Mouse (Mus musculus): ENCODE data around the gene Lmbrd1. TPM values are rescaled to one million over a fixed set of nuclear protein-coding genes. Genes with fewer than 3 reads are reported as not detected.

The Lmbrd1 gene
- polyA plus RNA-seq, 1 experiment = 28.3 TPM

DNA sequence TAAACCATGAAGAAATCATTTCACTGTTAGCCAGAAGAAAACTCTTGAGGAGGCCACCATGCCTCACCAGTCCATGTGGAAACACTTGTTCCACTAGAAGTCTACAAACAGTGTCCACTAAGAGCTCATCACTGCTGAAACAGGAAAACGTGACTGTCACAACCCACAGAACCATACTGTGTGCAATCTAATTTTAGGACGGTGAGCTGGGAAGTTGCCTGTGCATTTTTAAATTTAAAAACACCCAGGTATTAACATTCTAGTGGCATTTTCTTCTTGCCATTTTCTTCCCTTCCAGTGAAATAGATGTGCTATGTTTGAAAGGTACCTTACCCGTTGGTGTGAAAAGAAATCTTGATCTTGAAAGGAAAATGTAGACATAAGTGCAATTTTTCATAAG is 5.2 kb upstream of the Lmbrd1 start:
- Histone ChIP-seq H3K4me1 (ENCODE audit: control insufficient read depth, insufficient read depth, insufficient read length) (no peaks in the 10 kb centered on the region), H3K27ac (ENCODE audit: insufficient read depth, low read length) (no peak overlapping the region), H3K4me3 (ENCODE audit: extremely low read depth, insufficient read depth, insufficient read length) (no peak overlapping the region), H3K27me3 (ENCODE audit: control insufficient read depth, insufficient read depth, low read length) (no peaks in the 10 kb centered on the region), H3K36me3 (ENCODE audit: control insufficient read depth, insufficient read depth, low read length) (no peaks in the 10 kb centered on the region)
- TF ChIP-seq CTCF (IDR thresholded peaks at IDR 0.05; ENCODE audit: extremely low read depth, insufficient read depth, insufficient read length, insufficient replicate concordance) = no peak
- TF ChIP-seq POLR2A (IDR thresholded peaks at IDR 0.05; ENCODE audit: low read depth, low read length) = no peak
- DNase-seq (ENCODE audit: low read depth in 1 of 2, low spot score in 2 of 2) = no peak
- 42% methylated on average over 3 of the region's 3 CpGs for WGBS

DNA sequence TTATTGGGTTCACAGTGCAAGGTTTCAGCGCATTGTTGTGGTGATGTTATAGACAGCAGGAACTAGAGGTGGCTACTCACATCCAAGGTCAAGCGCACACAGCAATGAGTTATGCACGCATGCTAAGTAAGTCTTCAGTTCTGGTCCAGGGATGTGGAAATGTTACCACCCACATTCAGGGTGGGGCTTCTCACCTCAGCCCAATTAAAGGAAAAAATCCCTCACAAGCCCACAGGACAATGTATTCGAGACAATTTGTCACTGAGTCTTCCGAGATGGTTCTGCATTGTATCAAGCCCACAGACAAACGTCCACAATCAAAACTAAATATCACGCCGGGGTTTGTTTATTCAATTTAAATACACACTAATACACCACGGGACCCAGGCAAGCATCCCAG is 724 bp upstream of the Lmbrd1 start:
- no peak for TF ChIP-seq CTCF (IDR thresholded peaks at IDR 0.05; ENCODE audit: extremely low read depth, insufficient read depth, insufficient read length, insufficient replicate concordance)
- no peak for TF ChIP-seq POLR2A (IDR thresholded peaks at IDR 0.05; ENCODE audit: low read depth, low read length)
- peak in 1 of 2 experiments; percentile 41 for DNase-seq (ENCODE audit: low read depth in 1 of 2, low spot score in 2 of 2)
- no peak overlapping the region for H3K27ac ChIP-seq (ENCODE audit: insufficient read depth, low read length)
- no peak overlapping the region for H3K4me3 ChIP-seq (ENCODE audit: extremely low read depth, insufficient read depth, insufficient read length)
- WGBS = 71% methylated on average over 9 of the region's 9 CpGs
- no peaks in the 10 kb centered on the region for H3K36me3 ChIP-seq (ENCODE audit: control insufficient read depth, insufficient read depth, low read length)
- no peaks in the 10 kb centered on the region for H3K27me3 ChIP-seq (ENCODE audit: control insufficient read depth, insufficient read depth, low read length)
- H3K4me1 ChIP-seq (ENCODE audit: control insufficient read depth, insufficient read depth, insufficient read length) = peaks cover 4% of the 10 kb centered on the region; the same call in 1 of the 2 replicates

GRCm38 (mm10) chr1:24679071-24679470 is 641 bp downstream of the Lmbrd1 start:
- peaks cover 4% of the 10 kb centered on the region; the same call in 1 of the 2 replicates for H3K4me1 ChIP-seq (ENCODE audit: control insufficient read depth, insufficient read depth, insufficient read length)
- TF ChIP-seq CTCF (IDR thresholded peaks at IDR 0.05; ENCODE audit: extremely low read depth, insufficient read depth, insufficient read length, insufficient replicate concordance) (no peak), POLR2A (IDR thresholded peaks at IDR 0.05; ENCODE audit: low read depth, low read length) (peak; percentile 8; the same call in 1 of the 2 replicates)
- peak overlapping the region; percentile 97 for H3K27ac ChIP-seq (ENCODE audit: insufficient read depth, low read length)
- 2% methylated on average over 13 of the region's 13 CpGs for WGBS
- no peaks in the 10 kb centered on the region for H3K27me3 ChIP-seq (ENCODE audit: control insufficient read depth, insufficient read depth, low read length)
- H3K4me3 ChIP-seq (ENCODE audit: extremely low read depth, insufficient read depth, insufficient read length) = peak overlapping the region; percentile 98
- peak in 1 of 2 experiments; percentile 49 for DNase-seq (ENCODE audit: low read depth in 1 of 2, low spot score in 2 of 2)
- no peaks in the 10 kb centered on the region for H3K36me3 ChIP-seq (ENCODE audit: control insufficient read depth, insufficient read depth, low read length)

DNA sequence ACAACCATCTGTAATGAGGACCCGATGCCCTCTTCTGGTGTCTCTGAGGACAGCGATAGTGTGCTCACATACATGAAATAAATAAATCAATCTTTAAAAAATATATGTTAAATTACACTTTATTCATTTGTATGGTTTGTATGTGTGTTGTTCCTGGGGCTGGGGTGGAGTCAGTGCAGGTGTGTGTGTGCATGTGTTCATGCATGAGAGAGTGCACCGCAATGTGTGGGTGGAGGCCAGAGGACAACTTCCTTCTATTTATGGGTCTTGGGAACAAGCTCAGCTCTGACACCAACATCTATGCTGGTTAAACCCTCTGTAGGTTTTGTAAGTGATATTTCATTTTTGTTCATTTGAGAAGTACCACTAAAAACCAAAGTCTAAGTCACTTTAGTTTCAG is 2.6 kb downstream of the Lmbrd1 start:
- Histone ChIP-seq H3K4me1 (ENCODE audit: control insufficient read depth, insufficient read depth, insufficient read length) (peaks cover 8% of the 10 kb centered on the region), H3K36me3 (ENCODE audit: control insufficient read depth, insufficient read depth, low read length) (no peaks in the 10 kb centered on the region), H3K27me3 (ENCODE audit: control insufficient read depth, insufficient read depth, low read length) (no peaks in the 10 kb centered on the region), H3K4me3 (ENCODE audit: extremely low read depth, insufficient read depth, insufficient read length) (no peak overlapping the region), H3K27ac (ENCODE audit: insufficient read depth, low read length) (peak overlapping the region; percentile 31)
- DNase-seq (ENCODE audit: low read depth in 1 of 2, low spot score in 2 of 2) = peak; percentile 67 to 79
- WGBS = 73% methylated on average over 3 of the region's 3 CpGs
- no peak for TF ChIP-seq POLR2A (IDR thresholded peaks at IDR 0.05; ENCODE audit: low read depth, low read length)
- TF ChIP-seq CTCF (IDR thresholded peaks at IDR 0.05; ENCODE audit: extremely low read depth, insufficient read depth, insufficient read length, insufficient replicate concordance) = no peak

DNA sequence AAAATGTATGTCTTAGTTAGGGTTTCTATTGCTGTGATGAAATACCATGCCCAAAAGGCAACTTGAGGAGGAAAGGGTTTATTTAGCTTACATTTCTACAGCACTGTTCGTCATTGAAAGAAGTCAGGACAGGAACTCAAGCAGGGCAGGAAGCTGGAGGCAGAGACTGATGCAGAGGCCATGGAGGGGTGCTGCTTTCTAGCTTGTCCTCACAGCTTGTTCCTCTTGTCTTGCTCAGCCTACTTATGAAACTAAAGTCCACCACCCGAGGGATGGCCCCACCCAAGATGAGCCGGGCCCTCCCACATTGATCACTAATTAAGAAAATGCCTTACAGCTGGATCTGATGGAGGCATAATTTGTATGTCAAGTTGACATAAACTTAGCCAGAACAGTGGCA is 3.5 kb downstream of the Lmbrd1 start:
- DNase-seq (ENCODE audit: low read depth in 1 of 2, low spot score in 2 of 2) = no peak
- 0 out of 2 replicates have a peak, but pooled peaks cover 1% of the 10 kb centered on the region for H3K36me3 ChIP-seq (ENCODE audit: control insufficient read depth, insufficient read depth, low read length)
- TF ChIP-seq POLR2A (IDR thresholded peaks at IDR 0.05; ENCODE audit: low read depth, low read length) (no peak), CTCF (IDR thresholded peaks at IDR 0.05; ENCODE audit: extremely low read depth, insufficient read depth, insufficient read length, insufficient replicate concordance) (no peak)
- H3K27ac ChIP-seq (ENCODE audit: insufficient read depth, low read length) = peak overlapping the region; percentile 61
- WGBS = 42% methylated on average over 3 of the region's 3 CpGs
- H3K4me1 ChIP-seq (ENCODE audit: control insufficient read depth, insufficient read depth, insufficient read length) = peaks cover 8% of the 10 kb centered on the region
- no peaks in the 10 kb centered on the region for H3K27me3 ChIP-seq (ENCODE audit: control insufficient read depth, insufficient read depth, low read length)
- H3K4me3 ChIP-seq (ENCODE audit: extremely low read depth, insufficient read depth, insufficient read length) = no peak overlapping the region

- no peak overlapping the region for H3K4me3 ChIP-seq (ENCODE audit: extremely low read depth, insufficient read depth, insufficient read length)
- DNase-seq (ENCODE audit: low read depth in 1 of 2, low spot score in 2 of 2) = peak in 1 of 2 experiments; percentile 69
- no peaks in the 10 kb centered on the region for H3K27me3 ChIP-seq (ENCODE audit: control insufficient read depth, insufficient read depth, low read length)
- WGBS = 74% methylated on average over 1 of the region's 1 CpGs
- H3K4me1 ChIP-seq (ENCODE audit: control insufficient read depth, insufficient read depth, insufficient read length) = peaks cover 10% of the 10 kb centered on the region
- peaks cover 3% of the 10 kb centered on the region; the same call in 1 of the 2 replicates for H3K36me3 ChIP-seq (ENCODE audit: control insufficient read depth, insufficient read depth, low read length)
- TF ChIP-seq POLR2A (IDR thresholded peaks at IDR 0.05; ENCODE audit: low read depth, low read length) (no peak), CTCF (IDR thresholded peaks at IDR 0.05; ENCODE audit: extremely low read depth, insufficient read depth, insufficient read length, insufficient replicate concordance) (no peak)
- peak overlapping the region; percentile 37 for H3K27ac ChIP-seq (ENCODE audit: insufficient read depth, low read length)
Measured at GRCm38 (mm10) chr1:24683947-24684346, 5.5 kb downstream of the Lmbrd1 start.

DNA sequence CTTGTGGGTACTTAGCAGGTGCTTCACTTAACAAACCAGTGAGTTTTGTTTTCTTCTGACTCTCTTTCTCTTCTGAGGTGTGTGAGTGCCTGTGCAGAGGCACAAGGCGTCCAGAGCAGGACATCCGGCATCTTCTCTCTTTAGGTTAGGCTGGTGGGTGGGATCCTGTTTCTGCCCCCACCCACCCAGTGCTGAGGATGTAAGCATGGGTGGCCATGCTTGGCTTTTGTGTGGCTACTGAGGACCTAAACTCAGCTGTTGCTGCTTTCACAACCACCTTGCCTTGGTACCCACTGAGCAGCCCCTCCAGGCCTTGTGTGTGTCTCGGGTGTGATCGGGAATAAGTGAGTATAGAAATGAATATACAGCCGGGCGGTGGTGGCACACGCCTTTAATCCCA is 7.2 kb downstream of the Lmbrd1 start:
- Histone ChIP-seq H3K4me1 (ENCODE audit: control insufficient read depth, insufficient read depth, insufficient read length) (peaks cover 10% of the 10 kb centered on the region), H3K27me3 (ENCODE audit: control insufficient read depth, insufficient read depth, low read length) (no peaks in the 10 kb centered on the region), H3K4me3 (ENCODE audit: extremely low read depth, insufficient read depth, insufficient read length) (no peak overlapping the region), H3K36me3 (ENCODE audit: control insufficient read depth, insufficient read depth, low read length) (peaks cover 4% of the 10 kb centered on the region; the same call in 1 of the 2 replicates), H3K27ac (ENCODE audit: insufficient read depth, low read length) (peak overlapping the region; percentile 87)
- WGBS = 61% methylated on average over 7 of the region's 7 CpGs
- TF ChIP-seq CTCF (IDR thresholded peaks at IDR 0.05; ENCODE audit: extremely low read depth, insufficient read depth, insufficient read length, insufficient replicate concordance) (no peak), POLR2A (IDR thresholded peaks at IDR 0.05; ENCODE audit: low read depth, low read length) (peak; percentile 18; the same call in 1 of the 2 replicates)
- peak; percentile 57 to 76 for DNase-seq (ENCODE audit: low read depth in 1 of 2, low spot score in 2 of 2)
